Mouse (Mus musculus) limb, embryonic 13.5 days (tissue): ENCODE measurements around the gene Rph3a. TPM values are rescaled to one million over a fixed set of nuclear protein-coding genes. Genes with fewer than 3 reads are reported as not detected.

Experiments used
- ATAC-seq: fragments of 200-750 bp; cut with Nextera tagmentation; 2 replicates; pipeline ENCODE4 v1.8.0; 2017; ENCODE audit warnings: low read depth, moderate number of reproducible peaks, moderate TSS enrichment; ENCODE audit not compliant: low FRiP score
- H3K27ac ChIP-seq: fragments of 300-500 bp; sonication (generic); 2 replicates; pipeline ENCODE4 v1.5.1; 2015; ENCODE audit warnings: inconsistent platforms, mild to moderate bottlenecking, moderate library complexity
- H3K27me3 ChIP-seq: fragments of 300-500 bp; sonication (generic); 2 replicates; pipeline ENCODE4 v1.6.1; 2015; ENCODE audit warnings: mild to moderate bottlenecking, inconsistent platforms
- H3K36me3 ChIP-seq: fragments of 300-500 bp; sonication (generic); 2 replicates; pipeline ENCODE4 v1.6.1; 2015; ENCODE audit warnings: inconsistent platforms, mild to moderate bottlenecking, moderate library complexity
- H3K4me1 ChIP-seq: fragments of 300-500 bp; sonication (generic); 2 replicates; pipeline ENCODE4 v1.6.1; 2015; ENCODE audit warnings: inconsistent platforms
- H3K4me2 ChIP-seq: fragments of 300-500 bp; sonication (generic); replicated peaks from 2 replicates; pipeline ENCODE4 v1.6.1; 2015; ENCODE audit warnings: inconsistent platforms, mild to moderate bottlenecking, moderate library complexity
- H3K4me3 ChIP-seq: fragments of 300-500 bp; sonication (generic); 2 replicates; pipeline ENCODE4 v1.5.1; 2015; ENCODE audit warnings: moderate library complexity, mild to moderate bottlenecking, inconsistent platforms
- H3K9ac ChIP-seq: fragments of 300-500 bp; sonication (generic); 2 replicates; pipeline ENCODE4 v1.6.1; 2015; ENCODE audit warnings: mild to moderate bottlenecking, inconsistent platforms
- H3K9me3 ChIP-seq: fragments of 300-500 bp; sonication (generic); 2 replicates; pipeline ENCODE4 v1.6.1; 2016; ENCODE audit warnings: inconsistent platforms
- WGBS: fragments of 180-500 bp; shearing (Covaris S2); methylation state at CpG from one replicate; pipeline ENCODE4 v1.1.7; 2015; 5-methylcytosine and 5-hydroxymethylcytosine counted together
- polyA plus RNA-seq: library from polyadenylated mRNA; unstranded; fragments of >200 nt; fragmentation: Nextera tagmentation; extraction: Ambion mirVana; gene quantifications from 2 replicates; pipeline ENCODE4 v1.2.1, GENCODE M21; 2015

Rph3a gene
- 0.09 and 0.15 TPM in 2 replicates for polyA plus RNA-seq

GRCm38 (mm10) chr5:121009811-121010569, at the start of gene Rph3a:
Gene Rph3a, minus strand, starts transcription at chr5:121010092.
- no peak within 1 kb of the TSS for H3K27ac ChIP-seq
- peaks cover 22% of the 10 kb centered on the region for H3K27me3 ChIP-seq
- no peak for ATAC-seq
- H3K4me1 ChIP-seq, result no peaks in the 10 kb centered on the region
- WGBS, result 72% methylated on average over 12 of the region's 12 CpGs
- no peak within 1 kb of the TSS for H3K9ac ChIP-seq
- no peak within 1 kb of the TSS for H3K4me3 ChIP-seq
- H3K36me3 ChIP-seq, result no peaks in the 10 kb centered on the region
- no peak within 1 kb of the TSS for H3K4me2 ChIP-seq
- no peaks in the 10 kb centered on the region for H3K9me3 ChIP-seq

DNA sequence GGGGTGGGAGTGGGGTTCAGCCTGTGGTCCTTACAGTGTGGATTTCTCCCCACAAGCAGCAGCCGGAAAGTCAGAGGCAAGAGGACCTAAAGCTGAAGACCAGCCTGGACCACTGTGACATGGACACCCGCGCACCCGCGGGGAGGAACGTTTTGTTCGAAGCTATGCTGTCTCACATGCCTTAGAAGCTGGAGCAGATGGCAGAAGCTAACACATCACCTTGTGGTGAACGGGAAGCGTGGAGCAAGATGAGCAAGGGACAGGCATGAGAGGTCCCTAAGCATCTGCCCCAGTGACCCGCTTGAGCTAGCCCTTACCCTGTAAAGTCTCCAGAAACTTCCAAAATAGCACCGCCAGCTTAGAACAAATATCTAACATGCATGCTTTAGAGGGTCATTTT, 48.4 kb upstream of the Rph3a start:
- no peak for ATAC-seq
- 91% methylated on average over 11 of the region's 11 CpGs for WGBS
- H3K4me2 ChIP-seq, result no peak overlapping the region
- H3K4me1 ChIP-seq, result no peaks in the 10 kb centered on the region
- no peak overlapping the region for H3K4me3 ChIP-seq
- no peak overlapping the region for H3K9ac ChIP-seq
- no peak overlapping the region for H3K27ac ChIP-seq
- no peaks in the 10 kb centered on the region for H3K27me3 ChIP-seq
- no peaks in the 10 kb centered on the region for H3K36me3 ChIP-seq
- H3K9me3 ChIP-seq, result no peaks in the 10 kb centered on the region

- ATAC-seq, result no peak
- no peaks in the 10 kb centered on the region for H3K36me3 ChIP-seq
- no peak overlapping the region for H3K4me2 ChIP-seq
- no peak overlapping the region for H3K27ac ChIP-seq
- H3K4me3 ChIP-seq, result no peak overlapping the region
- no peaks in the 10 kb centered on the region for H3K4me1 ChIP-seq
- no peaks in the 10 kb centered on the region for H3K9me3 ChIP-seq
- 81% methylated on average over 9 of the region's 9 CpGs for WGBS
- H3K27me3 ChIP-seq, result no peaks in the 10 kb centered on the region
- no peak overlapping the region for H3K9ac ChIP-seq
Observed at GRCm38 (mm10) chr5:121053886-121054285, 44.0 kb upstream of the Rph3a start.

DNA sequence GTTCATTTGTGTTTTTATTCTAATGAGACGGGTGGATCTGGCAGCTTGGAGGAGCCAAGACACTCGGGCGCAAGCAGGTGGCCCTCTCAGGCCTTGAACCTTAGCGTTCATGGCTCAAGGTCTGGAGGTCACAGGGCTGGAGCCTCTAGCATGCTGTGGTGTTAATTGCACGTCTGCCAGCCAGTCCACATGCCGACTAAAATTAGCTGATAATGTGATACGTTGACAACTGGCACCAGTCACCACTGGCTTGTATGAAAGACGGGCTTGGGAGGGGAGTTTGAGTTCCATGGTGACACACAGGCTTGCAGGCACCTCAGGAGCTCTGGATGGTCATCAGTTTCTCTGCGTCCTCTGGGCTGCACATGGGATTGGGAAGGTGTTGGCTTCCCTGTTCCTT, 31.9 kb upstream of the Rph3a start:
- 36% methylated on average over 9 of the region's 9 CpGs for WGBS
- Histone ChIP-seq H3K4me1 (no peaks in the 10 kb centered on the region), H3K9ac (no peak overlapping the region), H3K4me3 (no peak overlapping the region), H3K27me3 (no peaks in the 10 kb centered on the region), H3K4me2 (no peak overlapping the region), H3K36me3 (no peaks in the 10 kb centered on the region), H3K9me3 (no peaks in the 10 kb centered on the region), H3K27ac (no peak overlapping the region)
- no peak for ATAC-seq

GRCm38 (mm10) chr5:121039465-121039864, 29.6 kb upstream of the Rph3a start:
- Histone ChIP-seq H3K4me3 (no peak overlapping the region), H3K27me3 (no peaks in the 10 kb centered on the region), H3K27ac (no peak overlapping the region), H3K36me3 (no peaks in the 10 kb centered on the region), H3K9me3 (no peaks in the 10 kb centered on the region), H3K4me2 (no peak overlapping the region), H3K4me1 (no peaks in the 10 kb centered on the region), H3K9ac (no peak overlapping the region)
- WGBS, result 82% methylated on average over 9 of the region's 9 CpGs
- ATAC-seq, result no peak

- Histone ChIP-seq H3K9me3 (no peaks in the 10 kb centered on the region), H3K36me3 (no peaks in the 10 kb centered on the region), H3K4me3 (no peak overlapping the region), H3K4me2 (no peak overlapping the region), H3K27ac (no peak overlapping the region), H3K9ac (no peak overlapping the region), H3K27me3 (no peaks in the 10 kb centered on the region), H3K4me1 (no peaks in the 10 kb centered on the region)
- 71% methylated on average over 9 of the region's 9 CpGs for WGBS
- no peak for ATAC-seq
Observed at GRCm38 (mm10) chr5:121030161-121030560, 20.3 kb upstream of the Rph3a start.

DNA sequence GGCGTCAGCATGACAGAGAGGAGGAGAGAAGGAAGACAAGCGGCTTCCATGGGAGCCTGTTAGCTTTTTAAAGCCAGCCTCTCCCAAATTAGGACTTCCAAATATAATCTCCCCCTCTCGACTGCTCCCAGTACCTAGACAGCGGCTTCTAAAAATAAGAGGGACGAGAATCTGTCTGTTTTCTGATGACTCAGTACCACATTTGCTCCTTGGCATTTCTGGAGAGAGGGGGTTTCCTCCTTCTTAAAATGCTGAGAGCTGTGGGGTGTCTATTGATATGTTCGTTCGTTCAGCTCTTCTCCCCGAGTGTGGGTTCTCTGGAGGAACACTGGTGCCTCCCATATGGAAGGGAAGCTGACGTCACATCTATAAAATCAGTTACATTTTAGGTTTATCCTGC, 9.6 kb upstream of the Rph3a start:
- Histone ChIP-seq H3K9me3 (no peaks in the 10 kb centered on the region), H3K9ac (no peak overlapping the region), H3K4me1 (no peaks in the 10 kb centered on the region), H3K4me2 (no peak overlapping the region), H3K27ac (no peak overlapping the region), H3K36me3 (no peaks in the 10 kb centered on the region), H3K27me3 (no peaks in the 10 kb centered on the region), H3K4me3 (no peak overlapping the region)
- 84% methylated on average over 9 of the region's 9 CpGs for WGBS
- no peak for ATAC-seq

DNA sequence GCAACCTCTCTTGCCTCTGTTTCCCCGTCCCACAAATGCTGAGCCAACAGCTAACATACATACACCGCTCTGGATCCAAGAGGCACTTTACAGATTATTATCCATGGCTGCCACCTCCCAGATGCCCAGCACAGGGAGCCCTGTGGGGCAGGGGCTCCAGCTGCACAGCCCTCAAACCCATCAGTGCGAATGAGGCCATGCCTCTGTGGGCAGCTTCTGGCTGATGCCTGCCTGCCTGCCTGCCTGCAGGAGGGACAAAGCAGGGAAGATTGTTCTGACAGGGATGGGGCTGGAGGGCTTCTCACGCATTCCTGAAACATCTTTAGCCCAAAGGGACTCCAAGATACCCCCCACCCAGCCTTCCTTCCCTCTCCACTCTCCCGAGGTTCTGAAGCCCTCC, 7.8 kb upstream of the Rph3a start:
- H3K4me3 ChIP-seq, result no peak overlapping the region
- no peaks in the 10 kb centered on the region for H3K9me3 ChIP-seq
- H3K27me3 ChIP-seq, result no peaks in the 10 kb centered on the region
- no peaks in the 10 kb centered on the region for H3K4me1 ChIP-seq
- H3K36me3 ChIP-seq, result no peaks in the 10 kb centered on the region
- H3K9ac ChIP-seq, result no peak overlapping the region
- ATAC-seq, result no peak
- 65% methylated on average over 5 of the region's 5 CpGs for WGBS
- H3K27ac ChIP-seq, result no peak overlapping the region
- H3K4me2 ChIP-seq, result no peak overlapping the region

DNA sequence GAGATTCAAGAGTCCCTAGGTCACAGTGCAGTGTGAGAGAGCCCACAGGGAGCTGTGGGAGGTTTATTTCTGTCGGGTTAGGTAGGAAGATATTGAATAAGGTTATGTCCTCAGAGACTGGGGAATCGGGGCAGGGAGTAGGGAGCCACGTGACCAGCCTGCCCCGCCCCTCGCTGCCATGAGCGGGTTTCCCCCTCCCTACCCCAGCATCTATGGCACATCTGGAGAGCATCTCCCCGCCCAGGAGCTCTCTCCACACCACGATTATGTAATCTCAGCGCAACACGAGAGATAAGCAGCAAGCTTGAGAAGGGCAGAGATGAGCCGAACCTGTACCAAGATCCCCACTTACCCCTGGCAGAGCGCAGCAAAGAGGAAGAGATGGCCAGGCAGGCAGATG, 6.5 kb upstream of the Rph3a start:
- no peaks in the 10 kb centered on the region for H3K27me3 ChIP-seq
- no peaks in the 10 kb centered on the region for H3K36me3 ChIP-seq
- no peak overlapping the region for H3K9ac ChIP-seq
- no peak overlapping the region for H3K27ac ChIP-seq
- no peaks in the 10 kb centered on the region for H3K4me1 ChIP-seq
- no peak for ATAC-seq
- no peak overlapping the region for H3K4me3 ChIP-seq
- 30% methylated on average over 12 of the region's 12 CpGs for WGBS
- no peak overlapping the region for H3K4me2 ChIP-seq
- H3K9me3 ChIP-seq, result no peaks in the 10 kb centered on the region

DNA sequence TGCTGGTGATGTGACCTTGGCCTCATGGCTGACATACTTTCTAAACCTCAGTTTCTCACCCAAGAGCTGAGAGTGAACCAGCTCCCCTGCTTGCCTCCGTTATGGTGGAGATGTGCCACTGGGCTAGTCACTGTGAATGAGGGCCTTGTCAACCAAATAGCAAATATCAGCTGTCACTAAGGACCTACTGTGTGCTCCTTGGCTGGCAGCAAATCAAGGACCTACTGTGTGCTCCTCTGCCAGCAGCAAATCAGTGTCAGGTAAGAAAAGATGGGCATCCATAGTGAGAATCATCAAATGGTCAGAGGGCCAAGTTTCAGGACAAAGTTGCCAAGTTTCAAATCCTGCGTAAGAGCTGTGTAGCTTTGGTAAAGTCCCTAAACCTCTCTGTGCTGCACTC, 4.6 kb upstream of the Rph3a start:
- H3K4me2 ChIP-seq, result no peak overlapping the region
- 91% methylated on average over 2 of the region's 2 CpGs for WGBS
- no peaks in the 10 kb centered on the region for H3K4me1 ChIP-seq
- H3K9ac ChIP-seq, result no peak overlapping the region
- no peak overlapping the region for H3K27ac ChIP-seq
- no peak for ATAC-seq
- no peaks in the 10 kb centered on the region for H3K9me3 ChIP-seq
- H3K4me3 ChIP-seq, result no peak overlapping the region
- peaks cover 7% of the 10 kb centered on the region; the same call in 1 of the 2 replicates for H3K27me3 ChIP-seq
- H3K36me3 ChIP-seq, result no peaks in the 10 kb centered on the region

DNA sequence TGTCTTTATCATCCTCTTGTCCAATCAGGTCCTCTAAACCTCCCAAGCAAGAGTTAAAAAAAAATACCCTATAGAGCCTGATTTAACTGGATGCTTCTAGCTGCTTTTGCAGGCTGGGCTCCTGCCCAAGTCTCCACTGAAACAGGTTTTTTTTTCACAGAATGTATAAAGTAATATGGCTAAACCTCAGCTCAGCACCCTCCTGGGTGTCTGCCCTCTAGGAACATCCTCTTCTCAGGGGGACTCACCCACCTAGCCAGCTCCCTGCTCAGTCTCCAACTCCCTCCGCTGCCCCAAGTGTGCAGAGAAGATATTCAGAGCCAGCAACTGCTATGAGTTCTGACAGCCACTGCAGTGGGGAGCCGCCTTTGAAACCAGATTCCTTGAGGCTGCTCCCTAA, 2.1 kb upstream of the Rph3a start:
- no peak overlapping the region for H3K4me3 ChIP-seq
- H3K27ac ChIP-seq, result no peak overlapping the region
- no peak overlapping the region for H3K9ac ChIP-seq
- H3K9me3 ChIP-seq, result no peaks in the 10 kb centered on the region
- WGBS, result 24% methylated on average over 2 of the region's 2 CpGs
- peaks cover 22% of the 10 kb centered on the region for H3K27me3 ChIP-seq
- no peaks in the 10 kb centered on the region for H3K4me1 ChIP-seq
- no peaks in the 10 kb centered on the region for H3K36me3 ChIP-seq
- no peak overlapping the region for H3K4me2 ChIP-seq
- no peak for ATAC-seq

DNA sequence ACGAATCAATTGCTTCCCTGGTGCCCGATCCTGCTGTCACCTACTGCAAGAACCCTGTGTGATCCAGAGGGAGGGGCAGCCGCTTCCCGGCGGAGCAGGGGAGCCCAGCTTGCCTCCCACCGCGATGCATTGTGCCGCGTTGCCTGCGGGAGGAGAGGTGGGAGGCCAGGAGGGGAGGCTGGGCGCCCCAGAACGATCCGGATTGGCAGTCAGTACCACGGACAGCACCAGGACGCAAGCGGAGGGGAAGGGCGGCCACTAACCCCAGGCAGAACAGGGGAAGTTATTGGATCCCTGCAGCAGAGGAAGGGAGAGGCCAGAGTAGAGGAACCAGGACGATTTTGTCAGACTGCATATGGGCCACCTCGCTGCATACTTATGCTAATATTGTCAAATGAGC, 486 bp downstream of the Rph3a start:
- ATAC-seq, result no peak; the same call in 1 of the 2 replicates
- under 1% methylated on average over 19 of the region's 19 CpGs for WGBS
- Histone ChIP-seq H3K27ac (no peak overlapping the region), H3K9me3 (no peaks in the 10 kb centered on the region), H3K4me1 (no peaks in the 10 kb centered on the region), H3K4me2 (no peak overlapping the region), H3K9ac (no peak overlapping the region), H3K4me3 (no peak overlapping the region), H3K36me3 (no peaks in the 10 kb centered on the region), H3K27me3 (peaks cover 23% of the 10 kb centered on the region)
